Mouse (Mus musculus) hematopoietic stem cell, adult 5-6 weeks (primary cell): ENCODE results near the gene Has3. TPM values are rescaled to one million over a fixed set of nuclear protein-coding genes. Genes with fewer than 3 reads are reported as not detected.
"Not testable (repeated sequence)": the region's sequence is repeated elsewhere in the genome, so short reads cannot be mapped to it uniquely, and the experiment has no call there.

Source experiments
- ATAC-seq, 2 experiments: fragments of 125-278 bp in 1 of 2; replicated peaks in 1 of 2; 2 replicates each; pipeline ENCODE4 v1.8.0; 2016 to 2017; ENCODE audit warnings: inconsistent platforms in 2 of 2, mild to moderate bottlenecking in 2 of 2, moderate number of reproducible peaks in 2 of 2, low read depth in 1 of 2, moderate TSS enrichment in 1 of 2; ENCODE audit not compliant: low FRiP score in 2 of 2, poor library complexity in 2 of 2, severe bottlenecking in 2 of 2, insufficient read depth in 1 of 2, low TSS enrichment in 1 of 2
- total RNA-seq: library from RNA; stranded (forward); fragments of 172-1452, 232-1000 nt; gene quantifications from 2 replicates; pipeline ENCODE4 v1.2.3, GENCODE M21; 2017

Has3 gene
- total RNA-seq, 1 experiment from 2014 or later, result not detected

GRCm38 (mm10) chr8:106872454-106873034 lies 2.5 kb downstream of the Has3 start:
- ATAC-seq, result no peak

DNA sequence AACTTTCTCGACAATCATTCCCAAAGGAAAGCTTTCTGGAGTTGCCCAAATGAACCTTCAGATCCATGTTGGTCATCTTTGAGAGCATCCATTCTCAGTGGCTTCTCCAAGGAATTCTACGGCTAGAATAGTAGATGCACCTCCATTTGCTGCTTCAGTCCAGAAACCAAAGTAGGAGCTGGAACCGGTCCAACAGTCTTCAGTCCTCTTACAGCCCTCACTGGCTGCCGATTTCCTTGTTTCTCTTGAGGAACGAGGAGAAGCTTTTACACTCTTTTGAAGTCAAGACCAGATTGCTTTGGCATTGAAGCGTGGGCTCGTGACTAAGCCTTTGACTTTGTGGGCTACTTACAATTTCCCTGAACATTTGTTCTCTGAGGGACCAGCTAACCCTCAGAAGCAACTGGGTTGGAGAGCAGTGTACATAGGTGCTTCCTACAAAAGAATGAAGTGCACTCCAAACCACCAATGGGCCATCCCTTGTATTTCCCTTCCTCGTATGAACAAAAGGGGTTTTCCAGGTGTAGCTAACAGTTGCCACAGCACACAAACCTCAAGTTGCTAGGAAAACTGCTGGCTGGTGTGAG lies 10.2 kb downstream of the Has3 start:
- ATAC-seq, result no peak

DNA sequence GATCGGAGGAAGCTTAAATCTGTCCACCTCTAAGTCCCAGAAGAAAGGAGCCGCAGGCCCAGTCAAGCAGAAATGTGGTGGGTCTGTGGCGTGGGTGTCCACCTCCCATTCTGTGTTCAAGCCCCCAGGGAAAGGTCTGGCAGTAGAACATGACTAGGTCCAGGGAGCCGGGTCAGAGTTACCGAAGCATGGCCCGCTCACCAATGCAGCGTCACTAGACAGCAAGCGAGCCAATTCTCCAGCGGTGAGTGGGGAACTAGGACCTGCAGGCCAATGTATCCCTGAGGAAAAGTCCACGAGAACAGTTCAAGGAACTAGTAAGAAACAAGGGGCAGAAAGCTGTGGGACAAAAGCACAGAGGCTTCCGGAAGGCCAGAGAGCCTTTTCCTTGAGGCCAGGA lies 14.1 kb downstream of the Has3 start:
- not testable (repeated sequence) for ATAC-seq

GRCm38 (mm10) chr8:106884826-106885400 lies 14.9 kb downstream of the Has3 start:
- not testable (repeated sequence) for ATAC-seq

DNA sequence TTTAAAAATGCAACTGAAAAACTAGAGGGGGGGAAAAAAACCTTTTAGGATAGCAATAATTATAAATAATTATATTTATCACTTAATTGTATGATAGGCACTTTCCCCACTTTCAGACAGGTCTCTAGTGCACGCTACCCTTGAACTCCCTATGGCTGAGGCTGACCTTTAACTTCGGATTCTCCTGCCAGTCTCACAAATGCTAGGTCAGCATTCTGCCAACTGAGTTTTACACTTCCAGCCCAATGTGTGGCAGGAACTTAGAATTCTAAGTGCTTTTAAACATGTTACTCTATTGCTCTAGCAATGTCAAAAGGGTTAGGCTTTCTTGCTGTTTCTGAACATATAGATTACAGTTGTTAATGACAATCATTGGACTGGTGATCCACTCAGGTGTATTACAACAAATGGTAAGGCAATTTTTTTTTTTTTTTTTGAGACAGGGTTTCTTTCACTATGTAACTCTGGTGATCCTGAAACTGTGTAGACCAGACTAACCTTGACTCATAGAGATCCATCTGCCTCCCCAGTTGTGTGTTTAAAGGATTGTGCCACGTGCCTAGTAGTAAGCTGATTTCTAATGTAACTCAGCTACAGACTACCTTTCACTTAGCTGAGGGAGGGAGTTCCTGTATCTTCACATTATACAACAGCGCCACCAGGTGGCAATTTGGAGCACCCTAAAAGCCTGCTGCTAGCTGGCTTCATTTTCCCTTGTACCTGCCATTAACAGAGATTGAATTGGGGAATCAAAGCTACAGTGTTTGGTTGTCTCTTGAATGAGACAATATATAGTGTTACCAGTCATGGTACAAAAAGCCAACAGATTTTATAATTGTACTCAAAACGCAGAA lies 17.5 kb downstream of the Has3 start:
- ATAC-seq, result peak; percentile 76 to 80

GRCm38 (mm10) chr8:106888803-106889202 lies 18.8 kb downstream of the Has3 start:
- no peak for ATAC-seq

- ATAC-seq, result peak; percentile 23 to 32; a peak in 2 of 4 replicates
Observed at GRCm38 (mm10) chr8:106892210-106892805, 22.3 kb downstream of the Has3 start.

DNA sequence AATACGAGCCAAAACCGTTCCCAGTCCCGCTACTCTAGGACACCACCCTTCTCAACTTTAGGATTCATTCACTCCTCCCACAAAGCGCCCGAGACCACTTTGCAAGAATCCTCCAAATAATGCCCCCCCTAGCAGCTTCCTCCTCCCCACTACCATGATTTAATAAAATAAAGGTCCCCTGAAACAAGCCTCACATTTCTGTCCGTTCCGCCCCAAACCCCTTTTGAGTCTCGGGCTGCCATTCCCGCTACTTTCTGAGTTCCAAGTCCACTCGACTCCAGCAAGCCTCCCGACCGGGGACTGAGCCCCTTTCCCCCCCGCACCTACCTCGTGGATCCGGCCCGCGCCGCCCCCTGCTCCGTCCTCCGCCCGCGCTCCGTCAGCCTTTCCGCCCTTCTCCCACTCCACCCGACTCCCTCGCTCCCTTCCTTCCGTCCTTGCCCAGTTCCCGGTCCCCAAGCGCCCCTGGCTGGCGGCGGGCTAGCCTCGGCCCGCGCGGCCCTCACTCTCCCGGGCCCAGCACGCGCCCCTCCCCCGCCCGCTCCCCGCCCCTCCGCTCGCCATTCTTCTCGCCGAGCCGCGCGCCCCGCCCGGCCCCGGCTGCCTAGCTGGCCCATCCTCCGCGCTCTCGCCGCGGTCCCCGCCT lies 22.9 kb downstream of the Has3 start:
- peak; percentile 19 to 61; a peak in 3 of 4 replicates for ATAC-seq

GRCm38 (mm10) chr8:106893481-106894156 lies 23.6 kb downstream of the Has3 start, which contains the start of gene Utp4:
Gene Utp4, plus strand, starts transcription at chr8:106893636.
- peak; percentile 80 to 87 for ATAC-seq

- no peak for ATAC-seq
Observed at GRCm38 (mm10) chr8:106899473-106899872, 29.4 kb downstream of the Has3 start.

GRCm38 (mm10) chr8:106905727-106906480 lies 35.9 kb downstream of the Has3 start:
- ATAC-seq, result peak in 1 of 2 experiments; percentile 37; a peak in 2 of 4 replicates

DNA sequence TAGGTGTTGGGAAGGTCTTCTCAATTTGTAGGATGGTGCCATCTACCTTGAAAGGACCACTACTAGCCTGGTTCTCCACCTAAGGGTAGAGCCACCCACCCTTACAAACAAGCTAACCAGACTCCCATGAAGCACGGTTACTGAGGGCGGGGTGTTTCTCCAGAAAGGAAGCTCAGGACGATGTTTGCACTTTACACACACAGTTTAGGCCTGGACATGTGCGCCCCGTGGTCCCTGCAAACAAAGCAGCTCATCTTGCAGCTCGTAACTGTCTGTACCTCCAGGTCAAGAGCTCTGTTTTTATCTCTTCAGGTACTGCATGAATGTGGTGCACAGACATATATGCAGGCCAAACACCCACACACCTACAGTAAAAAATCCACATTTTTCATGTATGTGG lies 36.6 kb downstream of the Has3 start:
- no peak for ATAC-seq

GRCm38 (mm10) chr8:106907450-106907849 lies 37.4 kb downstream of the Has3 start:
- no peak for ATAC-seq

GRCm38 (mm10) chr8:106908291-106908690 lies 38.2 kb downstream of the Has3 start:
- ATAC-seq, result no peak

- ATAC-seq, result no peak
Observed at GRCm38 (mm10) chr8:106913631-106914030, 43.6 kb downstream of the Has3 start.
